Mouse (Mus musculus): ENCODE results near the gene Cacng7. TPM values are rescaled to one million over a fixed set of nuclear protein-coding genes. Genes with fewer than 3 reads are reported as not detected.
A peak's percentile ranks its signal among the peaks of the same experiment; 100 is the strongest.
"Not testable (repeated sequence)": the region's sequence is repeated elsewhere in the genome, so short reads cannot be mapped to it uniquely, and the experiment has no call there.

Cacng7 gene
- total RNA-seq, 2 experiments from 2014 or later, result 130 to 131 TPM

- DNase-seq, result peak; percentile 86 to 87
Observed at GRCm38 (mm10) chr7:3389444-3390412, 57.0 kb downstream of the Cacng7 start.

DNA sequence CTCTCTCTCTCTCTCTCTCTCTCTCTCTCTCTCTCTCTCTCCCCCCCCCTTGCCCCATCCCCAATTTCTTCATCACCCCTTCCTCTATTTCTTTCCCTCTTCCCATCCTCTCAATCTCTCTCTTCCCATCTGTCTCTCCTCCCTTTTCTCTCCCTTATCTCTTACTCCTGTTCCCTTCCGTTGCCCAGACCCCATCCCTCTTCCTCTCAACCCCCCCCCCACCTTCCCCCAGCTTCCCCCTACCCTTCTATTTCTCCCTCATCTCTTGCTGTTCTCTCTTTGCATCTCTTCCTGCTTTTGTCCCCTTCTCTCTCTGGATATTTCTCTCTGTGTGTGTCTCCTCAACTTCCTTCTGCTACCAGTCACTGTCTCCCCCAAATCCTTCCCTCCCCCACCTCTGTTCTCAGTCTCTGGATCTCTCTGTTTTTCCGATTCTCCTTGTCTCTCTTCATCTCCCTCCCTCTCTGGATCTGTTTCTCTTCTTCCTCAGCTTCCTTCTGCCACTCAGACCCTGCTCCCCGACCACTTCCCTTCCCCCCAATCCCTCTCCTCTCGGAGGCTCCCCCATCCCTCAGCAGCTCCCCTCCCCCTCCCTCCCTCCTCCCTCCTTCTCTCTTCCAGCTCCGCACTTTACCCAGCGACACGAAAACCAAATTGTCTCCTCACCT lies 57.8 kb downstream of the Cacng7 start, which contains the start of gene Cacng8:
Cacng8 (plus strand) TSS at position 271 of the 668 bp plus-strand sequence.
- no peak for DNase-seq

GRCm38 (mm10) chr7:3391081-3391451 lies 58.3 kb downstream of the Cacng7 start:
- DNase-seq, result no peak

GRCm38 (mm10) chr7:3391809-3392208 lies 59.1 kb downstream of the Cacng7 start:
- peak in 1 of 2 experiments; percentile 45 for DNase-seq

- DNase-seq, result no peak
Observed at GRCm38 (mm10) chr7:3397355-3397754, 64.6 kb downstream of the Cacng7 start.

DNA sequence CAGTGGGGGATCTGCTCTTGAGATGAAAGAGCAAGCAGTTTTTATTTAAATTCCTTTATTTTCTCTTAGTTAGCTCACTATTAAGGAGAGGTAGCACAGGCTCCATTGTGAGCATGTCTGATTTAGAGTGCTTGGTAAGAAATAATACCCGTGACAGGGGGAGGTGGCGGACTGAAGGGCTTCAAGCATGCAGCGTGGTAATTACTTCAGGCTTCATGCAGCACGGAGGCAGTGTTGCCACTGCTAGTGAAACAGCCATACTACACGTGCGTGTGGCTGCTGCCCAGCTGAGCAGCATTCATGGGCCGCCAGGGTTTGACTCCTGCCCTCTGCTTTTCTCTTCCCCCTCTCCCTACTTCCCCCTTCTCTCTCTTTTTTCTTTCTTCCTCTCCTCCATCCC lies 65.0 kb downstream of the Cacng7 start:
- DNase-seq, result no peak

GRCm38 (mm10) chr7:3398363-3398762 lies 65.6 kb downstream of the Cacng7 start:
- not testable (repeated sequence) for DNase-seq

- no peak for DNase-seq
Observed at GRCm38 (mm10) chr7:3399937-3400336, 67.2 kb downstream of the Cacng7 start.

DNA sequence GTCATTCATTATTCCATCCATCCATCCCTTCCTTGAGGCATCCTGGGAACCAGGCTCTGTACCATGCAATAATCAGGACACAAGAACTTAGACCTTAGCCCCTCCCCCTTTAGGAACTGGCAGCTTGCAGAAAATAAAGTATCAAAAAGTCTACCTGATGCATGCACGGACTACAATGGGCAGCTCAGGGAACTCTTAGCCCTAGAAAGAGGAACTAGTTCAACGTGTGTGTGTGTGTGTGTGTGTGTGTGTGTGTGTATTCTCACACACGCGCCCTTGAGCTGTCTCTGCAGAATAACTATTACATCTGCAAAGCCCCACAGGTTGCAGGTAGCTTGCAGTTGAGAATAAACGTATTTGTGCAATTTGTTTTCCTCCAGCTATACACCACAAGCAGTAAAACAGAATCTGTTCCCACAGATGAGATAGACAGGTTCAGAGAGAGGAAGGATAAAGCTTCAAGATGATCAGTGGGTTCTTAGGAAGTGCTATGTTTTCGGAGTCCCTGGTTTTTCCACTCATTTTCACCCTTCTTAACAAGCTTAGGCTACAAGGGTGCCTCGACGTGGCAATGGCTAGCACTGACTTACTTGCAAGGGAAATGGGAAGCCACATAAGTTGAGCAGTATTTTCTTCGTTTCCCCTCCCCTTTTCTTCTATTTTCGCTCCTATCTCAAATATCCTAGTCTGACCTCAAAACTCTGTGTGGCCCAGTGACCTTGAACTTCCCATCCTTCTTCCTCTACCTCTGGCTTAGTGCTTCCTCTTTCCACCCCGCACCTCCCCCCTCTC lies 77.2 kb downstream of the Cacng7 start:
- no peak for DNase-seq

GRCm38 (mm10) chr7:3411160-3411941 lies 78.6 kb downstream of the Cacng7 start:
- DNase-seq, result peak in 1 of 2 experiments; percentile 51

- peak in 1 of 2 experiments; percentile 44 for DNase-seq
Observed at GRCm38 (mm10) chr7:3412036-3412435, 79.3 kb downstream of the Cacng7 start.

DNA sequence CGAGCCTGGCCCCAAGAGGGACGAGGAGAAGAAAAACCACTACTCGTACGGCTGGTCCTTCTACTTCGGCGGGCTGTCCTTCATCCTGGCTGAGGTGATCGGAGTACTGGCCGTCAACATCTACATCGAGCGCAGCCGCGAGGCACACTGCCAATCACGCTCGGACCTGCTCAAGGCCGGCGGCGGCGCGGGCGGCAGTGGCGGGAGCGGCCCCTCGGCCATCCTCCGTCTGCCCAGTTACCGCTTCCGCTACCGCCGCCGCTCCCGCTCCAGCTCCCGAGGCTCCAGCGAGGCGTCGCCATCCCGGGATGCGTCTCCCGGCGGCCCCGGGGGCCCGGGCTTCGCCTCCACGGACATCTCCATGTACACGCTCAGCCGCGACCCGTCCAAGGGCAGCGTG lies 82.1 kb downstream of the Cacng7 start:
- DNase-seq, result no peak

GRCm38 (mm10) chr7:3415378-3415777 lies 82.6 kb downstream of the Cacng7 start:
- no peak for DNase-seq

Small RNAs within 50 kb of the gene (microRNA-seq; reads per million reads assigned to microRNA genes)
- 746 to 829 reads per million in 2 experiments for gene Gm23450

Other genes with a start within 250 kb of the Cacng7 start
- gene AU018091, start 163.8 kb upstream of the Cacng7 start, total RNA-seq (2021), result not detected
- under 1 TPM in 1 of 2 experiments, not detected in 1; 0.05 TPM for gene Nlrp12, start 83.2 kb upstream of the Cacng7 start, total RNA-seq (2021)
- gene Myadm, start 43.9 kb upstream of the Cacng7 start, total RNA-seq (2021), result 10 to 100 TPM; 63.5 to 67.3 TPM
- gene Prkcg, start 43.8 kb upstream of the Cacng7 start, total RNA-seq (2021), result 100 to 1,000 TPM; 495 to 539 TPM
- gene Cacng8, start 57.7 kb downstream of the Cacng7 start, total RNA-seq (2021), result 100 to 1,000 TPM; 406 to 411 TPM
- gene Cacng6, start 91.2 kb downstream of the Cacng7 start, total RNA-seq (2021), result 1 to 10 TPM; 1.5 to 1.6 TPM
- gene Tarm1, start 169.7 kb downstream of the Cacng7 start, total RNA-seq (2021), result not detected

Measured in layer of hippocampus, postnatal 36 days (tissue).